Mouse (Mus musculus) layer of hippocampus, postnatal 36 days (tissue): Measurements from ENCODE around the gene Prl3d3. TPM values are rescaled to one million over a fixed set of nuclear protein-coding genes. Genes with fewer than 3 reads are reported as not detected.
"Not testable (repeated sequence)": the region's sequence is repeated elsewhere in the genome, so short reads cannot be mapped to it uniquely, and the experiment has no call there.

ENCODE experiments used
- DNase-seq, 2 experiments: peaks; one replicate each; pipeline ENCODE4 v3.0.0; 2022
- total RNA-seq, 2 experiments: library from RNA; stranded (reverse); gene quantifications; 2 replicates each; pipeline ENCODE4 v1.2.3; 2021

Prl3d3 gene
- not detected for total RNA-seq

DNA sequence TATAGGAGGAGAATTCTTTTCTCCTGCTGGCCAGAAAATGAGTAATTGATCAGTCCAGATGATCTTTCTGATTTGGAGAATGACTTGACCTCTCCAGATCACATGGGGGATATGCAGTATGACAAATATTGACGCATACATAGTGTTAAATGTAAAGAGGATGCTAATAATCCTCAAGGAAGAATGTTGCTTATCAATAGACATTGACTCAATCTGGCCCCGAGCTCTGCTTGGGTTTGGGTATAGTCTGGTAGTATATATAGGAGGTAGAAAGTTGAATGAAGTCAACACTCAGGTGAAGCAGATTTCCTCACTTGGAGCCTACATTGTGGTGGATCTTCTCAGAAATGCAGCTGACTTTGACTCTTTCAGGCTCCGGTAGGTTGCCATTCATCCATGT is at the start of gene Prl3d3:
Prl3d3 (plus strand) TSS at position 301 of the 400 bp plus-strand sequence.
- DNase-seq: not testable (repeated sequence)

DNA sequence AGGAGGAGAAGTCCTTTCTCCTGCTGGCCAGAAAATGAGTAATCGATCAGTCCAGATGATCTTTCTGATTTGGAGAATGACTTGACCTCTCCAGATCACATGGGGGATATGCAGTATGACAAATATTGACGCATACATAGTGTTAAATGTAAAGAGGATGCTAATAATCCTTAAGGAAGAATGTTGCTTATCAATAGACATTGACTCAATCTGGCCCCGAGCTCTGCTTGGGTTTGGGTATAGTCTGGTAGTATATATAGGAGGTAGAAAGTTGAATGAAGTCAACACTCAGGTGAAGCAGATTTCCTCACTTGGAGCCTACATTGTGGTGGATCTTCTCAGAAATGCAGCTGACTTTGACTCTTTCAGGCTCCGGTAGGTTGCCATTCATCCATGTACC is 35.2 kb upstream of the Prl3d3 start, which contains the start of gene Prl3d2:
Prl3d2 (plus strand) TSS at position 301 of the 400 bp plus-strand sequence.
- not testable (repeated sequence) for DNase-seq

GRCm38 (mm10) chr13:27148264-27148663 is 8.3 kb upstream of the Prl3d3 start:
- DNase-seq: no peak

DNA sequence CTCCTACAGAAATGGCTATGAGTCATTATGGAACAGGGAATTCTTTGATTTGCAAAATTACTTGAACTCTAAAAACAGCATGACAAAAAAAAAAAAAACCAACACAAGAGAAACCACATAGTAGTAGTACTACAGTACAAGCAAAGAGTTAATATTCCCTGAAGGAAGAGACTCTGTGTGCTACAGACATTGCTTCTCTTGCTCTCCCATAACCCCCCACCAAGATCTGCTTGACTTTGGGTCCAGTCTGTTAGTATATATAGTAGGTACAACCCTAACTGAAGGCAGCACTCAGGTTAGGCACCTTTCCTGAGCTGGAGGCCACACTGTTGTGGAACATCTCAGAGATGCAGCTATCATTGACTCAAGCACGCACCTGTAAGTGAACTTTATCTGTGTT is 39.8 kb downstream of the Prl3d3 start, which contains the start of gene Prl3c1:
Prl3c1 (plus strand) TSS at position 301 of the 400 bp plus-strand sequence.
- DNase-seq: no peak

Other genes with a start within 250 kb of the Prl3d3 start
- not detected for gene Prl, start 99.2 kb upstream of the Prl3d3 start, total RNA-seq
- not detected for gene Prl3d1, start 62.6 kb upstream of the Prl3d3 start, total RNA-seq
- not detected for gene Prl3d2, start 35.1 kb upstream of the Prl3d3 start, total RNA-seq
- not detected for gene Prl3c1, start 39.9 kb downstream of the Prl3d3 start, total RNA-seq
- not detected for gene Prl3b1, start 85.1 kb downstream of the Prl3d3 start, total RNA-seq
- gene Prl3a1, start 102.6 kb downstream of the Prl3d3 start, total RNA-seq: not detected
- not detected for gene Prl6a1, start 155.8 kb downstream of the Prl3d3 start, total RNA-seq
- gene Prl8a2, start 188.9 kb downstream of the Prl3d3 start, total RNA-seq: not detected
- not detected for gene Prl2b1, start 234.1 kb downstream of the Prl3d3 start, total RNA-seq